In genomic region chr17:87872286-87872685, GRCm38 (mm10) we compare ENCODE assay signal across 17 mouse cellular contexts. TPM values are rescaled to one million over a fixed set of nuclear protein-coding genes. Genes with fewer than 3 reads are reported as not detected.
DNase-seq lines count a peak whose midpoint lies in the region; ATAC-seq and TF ChIP-seq lines count a peak whose summit lies in the region.
"Had no signal": no experiment of that assay in that cellular context is flagged by ENCODE, and none has a peak within 500 bp of the region (broad histone marks: within the 10 kb centered on the region; RNA-seq: fewer than 3 reads in every experiment).

No protein-coding gene starts in this region.

- H3K36me3 ChIP-seq in heart, postnatal 0 days (replicated peaks; ENCODE audit: control insufficient read depth, insufficient read depth, low read length), result no peaks in the 10 kb centered on the region
- no peaks in the 10 kb centered on the region for H3K36me3 ChIP-seq in forebrain, embryonic 14.5 days (ENCODE audit: control insufficient read depth, insufficient read depth, low read length)
- H3K36me3 ChIP-seq in neural tube, embryonic 12.5 days, result no peaks in the 10 kb centered on the region
- no peaks in the 10 kb centered on the region for H3K36me3 ChIP-seq in heart, embryonic 12.5 days
- H3K36me3 ChIP-seq: embryonic facial prominence, embryonic 15.5 days had no signal

- H3K4me3 ChIP-seq in heart, postnatal 0 days (ENCODE audit: low read depth, low read length), result no peak overlapping the region
- no peak overlapping the region for H3K4me3 ChIP-seq in forebrain, embryonic 14.5 days (ENCODE audit: low read depth, low read length)
- H3K4me3 ChIP-seq in neural tube, embryonic 12.5 days, result no peak overlapping the region
- H3K4me3 ChIP-seq in heart, embryonic 12.5 days, result no peak overlapping the region
- H3K4me3 ChIP-seq: embryonic facial prominence, embryonic 15.5 days had no signal

- no peaks in the 10 kb centered on the region for H3K27me3 ChIP-seq in heart, postnatal 0 days (ENCODE audit: control insufficient read depth, insufficient read depth, low read length)
- no peaks in the 10 kb centered on the region for H3K27me3 ChIP-seq in forebrain, embryonic 14.5 days (replicated peaks; ENCODE audit: control insufficient read depth, insufficient read depth, low read length)
- no peaks in the 10 kb centered on the region for H3K27me3 ChIP-seq in neural tube, embryonic 12.5 days (replicated peaks)
- H3K27me3 ChIP-seq in heart, embryonic 12.5 days (replicated peaks), result peaks cover 6% of the 10 kb centered on the region; the same call in 1 of the 2 replicates
- H3K27me3 ChIP-seq: embryonic facial prominence, embryonic 15.5 days had no signal

- no peak for DNase-seq in heart, postnatal 0 days (ENCODE audit: low spot score)
- no peak for DNase-seq in heart, postnatal 36 days
- peak; percentile 90 for DNase-seq in cerebellum, adult 11 months
- peak; percentile 39 for DNase-seq in forebrain, embryonic 14.5 days (ENCODE audit: low spot score)
- DNase-seq in ovary, postnatal 36 days (ENCODE audit: low spot score), result no peak
- no peak for DNase-seq in B cell, adult 2 months
- DNase-seq: kidney, adult 8-10 months; lung, postnatal 10 days; right cerebral cortex, postnatal 25 days had no signal

- intact Hi-C loops in heart, postnatal 36 days (cut with DNase I), result no loop called here

- no peak for TF ChIP-seq CTCF in heart, postnatal 0 days (IDR thresholded peaks at IDR 0.05; ENCODE audit: low read depth)

- 31% methylated on average over 4 of the region's 4 CpGs for WGBS in heart, postnatal 0 days
- WGBS in forebrain, embryonic 14.5 days, result 17% methylated on average over 4 of the region's 4 CpGs
- WGBS in neural tube, embryonic 12.5 days, result 23% methylated on average over 4 of the region's 4 CpGs
- WGBS in heart, embryonic 12.5 days, result 44% methylated on average over 4 of the region's 4 CpGs

- H3K9ac ChIP-seq in heart, postnatal 0 days (replicated peaks; ENCODE audit: low read depth, low read length), result no peak overlapping the region
- H3K9ac ChIP-seq in forebrain, embryonic 14.5 days (ENCODE audit: low read length), result no peak overlapping the region
- no peak overlapping the region for H3K9ac ChIP-seq in neural tube, embryonic 12.5 days
- H3K9ac ChIP-seq in heart, embryonic 12.5 days, result no peak overlapping the region
- H3K9ac ChIP-seq: embryonic facial prominence, embryonic 15.5 days had no signal

- H3K4me2 ChIP-seq in heart, postnatal 0 days (ENCODE audit: low read depth, low read length), result no peak overlapping the region
- H3K4me2 ChIP-seq in forebrain, embryonic 14.5 days (ENCODE audit: low read length), result no peak overlapping the region
- no peak overlapping the region for H3K4me2 ChIP-seq in neural tube, embryonic 12.5 days (replicated peaks)
- no peak overlapping the region for H3K4me2 ChIP-seq in heart, embryonic 12.5 days
- H3K4me2 ChIP-seq: embryonic facial prominence, embryonic 15.5 days had no signal

- H3K9me3 ChIP-seq in heart, postnatal 0 days (replicated peaks; ENCODE audit: control insufficient read depth, low read length), result no peaks in the 10 kb centered on the region
- no peaks in the 10 kb centered on the region for H3K9me3 ChIP-seq in forebrain, embryonic 14.5 days (replicated peaks; ENCODE audit: control insufficient read depth, low read length)
- no peaks in the 10 kb centered on the region for H3K9me3 ChIP-seq in neural tube, embryonic 12.5 days
- H3K9me3 ChIP-seq in heart, embryonic 12.5 days (replicated peaks), result no peaks in the 10 kb centered on the region
- H3K9me3 ChIP-seq: embryonic facial prominence, embryonic 15.5 days had no signal

- peak; percentile 33; the same call in 1 of the 2 replicates for ATAC-seq in heart, postnatal 0 days (ENCODE audit: insufficient read depth, low read depth)
- peak; percentile 54; the same call in 1 of the 2 replicates for ATAC-seq in forebrain, embryonic 14.5 days
- 0 out of 2 replicates have a peak, but pooled peaks have one; percentile 33 for ATAC-seq in neural tube, embryonic 12.5 days (ENCODE audit: low FRiP score, low read depth)
- ATAC-seq in heart, embryonic 12.5 days (ENCODE audit: insufficient number of reproducible peaks, low FRiP score), result no peak

- no peak overlapping the region for H3K27ac ChIP-seq in heart, postnatal 0 days (ENCODE audit: low read depth)
- H3K27ac ChIP-seq in forebrain, embryonic 14.5 days (ENCODE audit: low read depth, low read length), result no peak overlapping the region; the same call in 1 of the 2 replicates
- no peak overlapping the region for H3K27ac ChIP-seq in neural tube, embryonic 12.5 days
- H3K27ac ChIP-seq in heart, embryonic 12.5 days (ENCODE audit: poor library complexity, severe bottlenecking), result no peak overlapping the region
- H3K27ac ChIP-seq: embryonic facial prominence, embryonic 15.5 days had no signal

- TF ChIP-seq EP300 in heart, postnatal 0 days (IDR thresholded peaks at IDR 0.05; ENCODE audit: low read depth), result no peak

- H3K4me1 ChIP-seq in heart, postnatal 0 days (ENCODE audit: control insufficient read depth, insufficient read depth), result no peaks in the 10 kb centered on the region
- H3K4me1 ChIP-seq in forebrain, embryonic 14.5 days (ENCODE audit: control insufficient read depth, insufficient read depth, low read length), result no peaks in the 10 kb centered on the region; the same call in 1 of the 2 replicates
- H3K4me1 ChIP-seq in neural tube, embryonic 12.5 days, result peaks cover 4% of the 10 kb centered on the region
- peaks cover 16% of the 10 kb centered on the region for H3K4me1 ChIP-seq in heart, embryonic 12.5 days (replicated peaks)

RNA-seq across cellular contexts. Expression of gene Rpl36-ps4, which starts 48.5 kb away (rescaled TPM):
- not detected in 2 replicates for total RNA-seq in heart, postnatal 0 days (2014; rRNA removed; ENCODE audit: low replicate concordance)
- polyA plus RNA-seq in heart, postnatal 0 days (2015; fragmentation: Nextera tagmentation; extraction: Ambion mirVana), result not detected in 2 replicates
- total RNA-seq in heart, postnatal 36 days (2021), result not detected
- not detected in 2 replicates for polyA plus RNA-seq in forebrain, embryonic 14.5 days (2014; fragmentation: Nextera tagmentation; extraction: Ambion mirVana)
- not detected in 2 replicates for polyA plus RNA-seq in neural tube, embryonic 12.5 days (2016; fragmentation: Nextera tagmentation; extraction: Ambion mirVana)
- not detected in 2 replicates for polyA plus RNA-seq in heart, embryonic 12.5 days (2016; fragmentation: Nextera tagmentation; extraction: Ambion mirVana)
- total RNA-seq: heart, postnatal 10 days; layer of hippocampus, postnatal 10 days had no signal
- polyA plus RNA-seq: C2C12; embryonic facial prominence, embryonic 15.5 days; limb, embryonic 14.5 days; stomach, embryonic 16.5 days had no signal

Comparison
In these comparisons a context has a peak if more than half of its experiments do, and no peak if none do; other contexts are left out.
1. DNase-seq: peak in cerebellum, adult 11 months (single experiment) and forebrain, embryonic 14.5 days (single experiment); none in heart, postnatal 0 days (single experiment), heart, postnatal 36 days (0 of 2), ovary, postnatal 36 days (single experiment) and B cell, adult 2 months (0 of 2).